Mouse (Mus musculus): Measurements from ENCODE around the gene Sufu. TPM values are rescaled to one million over a fixed set of nuclear protein-coding genes. Genes with fewer than 3 reads are reported as not detected.

Gene Sufu
- total and polyA plus RNA-seq, 3 experiments = 5.1 to 31.8 (median 25.7) TPM

DNA sequence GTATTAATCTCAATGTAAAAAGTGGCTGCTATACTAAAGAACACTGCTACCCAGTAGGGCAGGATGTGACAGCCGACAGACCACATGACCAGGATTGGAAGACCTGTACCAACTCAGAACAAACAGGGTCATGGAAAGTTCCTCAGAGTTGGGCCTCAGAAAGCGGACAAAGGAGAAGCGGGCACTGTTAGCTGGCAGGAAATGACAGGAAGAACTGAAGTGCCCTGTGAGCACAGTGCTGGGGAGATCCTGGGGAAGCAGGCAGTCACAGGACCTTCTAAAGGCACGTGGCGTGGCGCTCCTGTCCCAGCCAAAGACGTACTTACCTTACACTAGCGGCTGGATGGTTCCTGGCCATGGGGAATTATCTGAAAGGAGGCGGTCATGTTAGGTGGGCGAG lies 114.6 kb downstream of the Sufu start:
- no peak for DNase-seq (ENCODE audit: low spot score)
- peaks cover 67% of the 10 kb centered on the region for H3K4me1 ChIP-seq (ENCODE audit: insufficient read depth, low read depth, low read length)
- H3K27me3 ChIP-seq (ENCODE audit: insufficient read depth, low read length) = no peaks in the 10 kb centered on the region
- no peak for ATAC-seq (ENCODE audit: extremely low read depth, insufficient number of reproducible peaks, low FRiP score, poor library complexity, severe bottlenecking)
- H3K9me3 ChIP-seq (replicated peaks) = no peaks in the 10 kb centered on the region
- H3K4me3 ChIP-seq (ENCODE audit: low read depth, low read length) = no peak overlapping the region
- TF ChIP-seq GATA1 (IDR thresholded peaks at IDR 0.05; ENCODE audit: borderline replicate concordance, low read length) (no peak), TAL1 (conservative IDR thresholded peaks at IDR 0.05; ENCODE audit: low read depth, low read length) (no peak), CTCF (IDR thresholded peaks at IDR 0.05; ENCODE audit: low read depth, low read length) (no peak), POLR2AphosphoS5 (IDR thresholded peaks at IDR 0.05; ENCODE audit: insufficient replicate concordance, low read depth, low read length) (no peak), GATA2 (IDR thresholded peaks at IDR 0.05; ENCODE audit: borderline replicate concordance, low read depth, low read length) (no peak)
- H3K36me3 ChIP-seq (replicated peaks) = peaks cover 98% of the 10 kb centered on the region

- TF ChIP-seq POLR2AphosphoS5 (IDR thresholded peaks at IDR 0.05; ENCODE audit: insufficient replicate concordance, low read depth, low read length) (no peak), TAL1 (conservative IDR thresholded peaks at IDR 0.05; ENCODE audit: low read depth, low read length) (no peak), CTCF (IDR thresholded peaks at IDR 0.05; ENCODE audit: low read depth, low read length) (no peak), GATA1 (IDR thresholded peaks at IDR 0.05; ENCODE audit: borderline replicate concordance, low read length) (no peak), GATA2 (IDR thresholded peaks at IDR 0.05; ENCODE audit: borderline replicate concordance, low read depth, low read length) (no peak)
- Histone ChIP-seq H3K4me3 (ENCODE audit: low read depth, low read length) (no peak overlapping the region), H3K27me3 (ENCODE audit: insufficient read depth, low read length) (no peaks in the 10 kb centered on the region), H3K4me1 (ENCODE audit: insufficient read depth, low read depth, low read length) (peaks cover 60% of the 10 kb centered on the region), H3K36me3 (replicated peaks) (peaks cover 82% of the 10 kb centered on the region), H3K9me3 (replicated peaks) (no peaks in the 10 kb centered on the region)
- no peak for DNase-seq (ENCODE audit: low spot score)
- no peak for ATAC-seq (ENCODE audit: extremely low read depth, insufficient number of reproducible peaks, low FRiP score, poor library complexity, severe bottlenecking)
Measured at GRCm38 (mm10) chr19:46514387-46514786, 117.7 kb downstream of the Sufu start.

GRCm38 (mm10) chr19:46515287-46515821 lies 118.7 kb downstream of the Sufu start:
- peaks cover 72% of the 10 kb centered on the region for H3K36me3 ChIP-seq (replicated peaks)
- DNase-seq (ENCODE audit: low spot score) (no peak), ATAC-seq (ENCODE audit: extremely low read depth, insufficient number of reproducible peaks, low FRiP score, poor library complexity, severe bottlenecking) (no peak)
- H3K4me1 ChIP-seq (ENCODE audit: insufficient read depth, low read depth, low read length) = peaks cover 53% of the 10 kb centered on the region
- no peaks in the 10 kb centered on the region for H3K27me3 ChIP-seq (ENCODE audit: insufficient read depth, low read length)
- H3K4me3 ChIP-seq (ENCODE audit: low read depth, low read length) = no peak overlapping the region
- TF ChIP-seq POLR2AphosphoS5 (IDR thresholded peaks at IDR 0.05; ENCODE audit: insufficient replicate concordance, low read depth, low read length) (no peak), GATA1 (IDR thresholded peaks at IDR 0.05; ENCODE audit: borderline replicate concordance, low read length) (no peak), GATA2 (IDR thresholded peaks at IDR 0.05; ENCODE audit: borderline replicate concordance, low read depth, low read length) (no peak), CTCF (IDR thresholded peaks at IDR 0.05; ENCODE audit: low read depth, low read length) (no peak), TAL1 (conservative IDR thresholded peaks at IDR 0.05; ENCODE audit: low read depth, low read length) (no peak)
- no peaks in the 10 kb centered on the region for H3K9me3 ChIP-seq (replicated peaks)

DNA sequence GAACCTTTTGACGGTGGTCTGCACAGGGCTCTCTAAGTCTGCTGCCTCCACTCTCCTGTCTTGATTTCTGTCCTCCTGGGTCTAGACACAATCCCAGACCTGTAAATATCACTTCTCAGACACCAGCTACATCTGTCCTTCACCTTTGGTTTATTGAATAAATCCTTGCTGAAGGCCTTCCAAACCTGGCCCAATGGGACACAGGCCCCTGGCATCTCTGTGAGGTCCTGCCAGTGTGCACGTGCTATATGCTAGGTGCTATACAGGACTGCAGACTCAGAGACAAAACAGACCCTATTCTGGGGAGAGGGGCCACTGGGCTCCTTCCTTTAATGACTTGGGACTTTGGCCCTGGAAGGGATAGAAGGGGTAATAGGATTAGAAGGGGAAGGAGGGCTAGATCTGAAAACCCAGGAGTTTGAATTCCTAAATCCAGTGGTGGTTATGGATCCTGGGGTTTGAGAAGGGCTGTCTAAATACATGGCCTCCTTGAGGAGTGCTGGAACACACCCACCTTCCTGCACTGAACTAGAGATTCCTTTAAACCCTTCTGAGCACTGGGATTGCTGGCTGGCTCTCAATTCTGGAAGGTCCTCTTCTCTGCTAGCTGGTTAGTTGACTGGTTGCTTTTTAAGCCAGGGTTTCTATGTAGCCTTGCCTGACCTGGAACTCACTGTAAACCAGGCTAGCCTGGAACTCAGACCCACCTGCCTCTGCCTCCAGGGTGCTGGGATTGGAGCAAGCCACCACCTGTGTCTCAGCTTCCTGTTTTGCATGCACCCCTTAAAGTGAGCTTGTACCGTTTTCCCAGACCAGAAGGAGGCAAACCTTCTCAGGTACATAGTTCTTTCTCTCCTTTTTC lies 120.2 kb downstream of the Sufu start:
- no peak for TF ChIP-seq GATA1 (IDR thresholded peaks at IDR 0.05; ENCODE audit: borderline replicate concordance, low read length)
- TF ChIP-seq GATA2 (IDR thresholded peaks at IDR 0.05; ENCODE audit: borderline replicate concordance, low read depth, low read length) = no peak
- no peak for TF ChIP-seq CTCF (IDR thresholded peaks at IDR 0.05; ENCODE audit: low read depth, low read length)
- Histone ChIP-seq H3K36me3 (replicated peaks) (peaks cover 56% of the 10 kb centered on the region), H3K4me1 (ENCODE audit: insufficient read depth, low read depth, low read length) (peaks cover 41% of the 10 kb centered on the region), H3K4me3 (ENCODE audit: low read depth, low read length) (no peak overlapping the region), H3K9me3 (replicated peaks) (no peaks in the 10 kb centered on the region), H3K27me3 (ENCODE audit: insufficient read depth, low read length) (peaks cover 5% of the 10 kb centered on the region)
- no peak for DNase-seq (ENCODE audit: low spot score)
- ATAC-seq (ENCODE audit: extremely low read depth, insufficient number of reproducible peaks, low FRiP score, poor library complexity, severe bottlenecking) = no peak

GRCm38 (mm10) chr19:46517529-46518351 lies 121.0 kb downstream of the Sufu start:
- Histone ChIP-seq H3K4me1 (ENCODE audit: insufficient read depth, low read depth, low read length) (peaks cover 44% of the 10 kb centered on the region), H3K9me3 (replicated peaks) (no peaks in the 10 kb centered on the region), H3K4me3 (ENCODE audit: low read depth, low read length) (no peak overlapping the region; the same call in 1 of the 2 replicates), H3K36me3 (replicated peaks) (peaks cover 48% of the 10 kb centered on the region), H3K27me3 (ENCODE audit: insufficient read depth, low read length) (peaks cover 10% of the 10 kb centered on the region)
- TF ChIP-seq TAL1 (conservative IDR thresholded peaks at IDR 0.05; ENCODE audit: low read depth, low read length) = no peak
- TF ChIP-seq POLR2AphosphoS5 (IDR thresholded peaks at IDR 0.05; ENCODE audit: insufficient replicate concordance, low read depth, low read length) = no peak
- TF ChIP-seq GATA2 (IDR thresholded peaks at IDR 0.05; ENCODE audit: borderline replicate concordance, low read depth, low read length) = no peak
- no peak for TF ChIP-seq GATA1 (IDR thresholded peaks at IDR 0.05; ENCODE audit: borderline replicate concordance, low read length)
- no peak for TF ChIP-seq CTCF (IDR thresholded peaks at IDR 0.05; ENCODE audit: low read depth, low read length)
- DNase-seq (ENCODE audit: low spot score) = no peak
- no peak for ATAC-seq (ENCODE audit: extremely low read depth, insufficient number of reproducible peaks, low FRiP score, poor library complexity, severe bottlenecking)
